Mouse (Mus musculus) forebrain, postnatal 0 days (tissue): ENCODE data around the gene Ift81. TPM values are rescaled to one million over a fixed set of nuclear protein-coding genes. Genes with fewer than 3 reads are reported as not detected.

ENCODE experiments used
- ATAC-seq: fragments of 200-750 bp; cut with Nextera tagmentation; 2 replicates; pipeline ENCODE4 v1.8.0; 2017; ENCODE audit warnings: mild to moderate bottlenecking, moderate library complexity
- DNase-seq: peaks from one replicate; pipeline ENCODE4 v3.0.0-alpha.2; 2015
- H3K27ac ChIP-seq: fragments of 300-500 bp; sonication (generic); 2 replicates; pipeline ENCODE4 v1.5.1; 2014; ENCODE audit warnings: low read depth, mild to moderate bottlenecking, antibody characterized with exemption, low read length, moderate library complexity, mixed read lengths
- H3K27me3 ChIP-seq: fragments of 300-500 bp; sonication (generic); 2 replicates; pipeline ENCODE4 v1.6.1; 2014; ENCODE audit warnings: mild to moderate bottlenecking, low read length, mixed read lengths; ENCODE audit not compliant: insufficient read depth
- H3K36me3 ChIP-seq: fragments of 300-500 bp; sonication (generic); 2 replicates; pipeline ENCODE4 v1.6.1; 2014; ENCODE audit warnings: mild to moderate bottlenecking, moderate library complexity; ENCODE audit not compliant: insufficient read depth
- H3K4me1 ChIP-seq: fragments of 300-500 bp; sonication (generic); 2 replicates; pipeline ENCODE4 v1.6.1; 2014; ENCODE audit warnings: antibody characterized with exemption; ENCODE audit not compliant: insufficient read depth
- H3K4me2 ChIP-seq: fragments of 300-500 bp; sonication (generic); 2 replicates; pipeline ENCODE4 v1.6.1; 2014; ENCODE audit warnings: low read depth, mild to moderate bottlenecking, moderate library complexity
- H3K4me3 ChIP-seq: fragments of 300-500 bp; sonication (generic); 2 replicates; pipeline ENCODE4 v1.5.1; 2014; ENCODE audit warnings: low read depth, low read length, mixed read lengths
- H3K9ac ChIP-seq: fragments of 300-500 bp; sonication (generic); 2 replicates; pipeline ENCODE4 v1.6.1; 2014; ENCODE audit warnings: mild to moderate bottlenecking
- H3K9me3 ChIP-seq: fragments of 300-500 bp; sonication (generic); 2 replicates; pipeline ENCODE4 v1.6.1; 2016; ENCODE audit warnings: low read length
- CTCF ChIP-seq: sonication (generic); IDR thresholded peaks from 2 replicates; pipeline ENCODE4 v1.5.1; 2016; ENCODE audit warnings: antibody characterized with exemption, control low read depth, low read depth
- WGBS: fragments of 180-500 bp; shearing (Covaris S2); extraction: QIAGEN DNeasy Blood & Tissue Kit; methylation state at CpG from one replicate; pipeline ENCODE4 v1.1.7; 2014; 5-methylcytosine and 5-hydroxymethylcytosine counted together
- polyA plus RNA-seq: library from polyadenylated mRNA; unstranded; fragments of >200 nt; fragmentation: Nextera tagmentation; extraction: Ambion mirVana; gene quantifications from 2 replicates; pipeline ENCODE4 v1.2.1, GENCODE M21; 2015
- total RNA-seq: library from RNA; depleted of rRNA; stranded (reverse); fragments of >200 nt; gene quantifications from 2 replicates; pipeline ENCODE4 v1.2.3, GENCODE M21; 2014

Gene Ift81
- total and polyA plus RNA-seq, 2 experiments from 2014 or later = 48.1 to 67.0 TPM

- no peak overlapping the region for H3K27ac ChIP-seq
- H3K4me1 ChIP-seq = no peaks in the 10 kb centered on the region
- H3K9me3 ChIP-seq = no peaks in the 10 kb centered on the region
- H3K4me2 ChIP-seq = no peak overlapping the region
- no peaks in the 10 kb centered on the region for H3K36me3 ChIP-seq
- ATAC-seq (no peak), DNase-seq (no peak)
- H3K4me3 ChIP-seq = no peak overlapping the region
- no peak overlapping the region for H3K9ac ChIP-seq
- 72% methylated on average over 15 of the region's 15 CpGs for WGBS
- no peaks in the 10 kb centered on the region for H3K27me3 ChIP-seq
- no peak for TF ChIP-seq CTCF
Observed at GRCm38 (mm10) chr5:122526878-122527730, 87.2 kb downstream of the Ift81 start.

GRCm38 (mm10) chr5:122526405-122526804 is 87.9 kb downstream of the Ift81 start:
- Histone ChIP-seq H3K9ac (no peak overlapping the region), H3K27ac (no peak overlapping the region), H3K36me3 (no peaks in the 10 kb centered on the region), H3K9me3 (no peaks in the 10 kb centered on the region), H3K4me1 (no peaks in the 10 kb centered on the region), H3K27me3 (no peaks in the 10 kb centered on the region), H3K4me3 (no peak overlapping the region), H3K4me2 (no peak overlapping the region)
- peak; percentile 80 for ATAC-seq
- peak; percentile 62 for DNase-seq
- 67% methylated on average over 9 of the region's 9 CpGs for WGBS
- TF ChIP-seq CTCF = no peak

- Histone ChIP-seq H3K9me3 (no peaks in the 10 kb centered on the region), H3K4me2 (no peak overlapping the region), H3K4me3 (no peak overlapping the region), H3K4me1 (no peaks in the 10 kb centered on the region), H3K36me3 (no peaks in the 10 kb centered on the region), H3K9ac (no peak overlapping the region), H3K27ac (no peak overlapping the region), H3K27me3 (no peaks in the 10 kb centered on the region)
- ATAC-seq (no peak), DNase-seq (no peak)
- 76% methylated on average over 14 of the region's 14 CpGs for WGBS
- TF ChIP-seq CTCF = no peak
Observed at GRCm38 (mm10) chr5:122525238-122525931, 88.9 kb downstream of the Ift81 start.

- Histone ChIP-seq H3K4me1 (no peaks in the 10 kb centered on the region), H3K27ac (no peak overlapping the region), H3K27me3 (no peaks in the 10 kb centered on the region), H3K9ac (no peak overlapping the region), H3K36me3 (no peaks in the 10 kb centered on the region), H3K4me3 (no peak overlapping the region), H3K4me2 (no peak overlapping the region), H3K9me3 (no peaks in the 10 kb centered on the region)
- no peak for TF ChIP-seq CTCF
- 87% methylated on average over 4 of the region's 4 CpGs for WGBS
- DNase-seq (no peak), ATAC-seq (no peak)
Observed at GRCm38 (mm10) chr5:122524854-122525237, 89.5 kb downstream of the Ift81 start.

- no peaks in the 10 kb centered on the region for H3K4me1 ChIP-seq
- TF ChIP-seq CTCF = no peak
- no peak for ATAC-seq
- H3K9me3 ChIP-seq = no peaks in the 10 kb centered on the region
- H3K4me3 ChIP-seq = no peak overlapping the region
- no peaks in the 10 kb centered on the region for H3K36me3 ChIP-seq
- H3K27ac ChIP-seq = no peak overlapping the region
- H3K9ac ChIP-seq = no peak overlapping the region
- DNase-seq = no peak
- H3K27me3 ChIP-seq = no peaks in the 10 kb centered on the region
- no peak overlapping the region for H3K4me2 ChIP-seq
- 49% methylated on average over 3 of the region's 3 CpGs for WGBS
Observed at GRCm38 (mm10) chr5:122524244-122524643, 90.1 kb downstream of the Ift81 start.

GRCm38 (mm10) chr5:122521130-122521473 is 93.2 kb downstream of the Ift81 start:
- Histone ChIP-seq H3K27me3 (no peaks in the 10 kb centered on the region), H3K4me1 (no peaks in the 10 kb centered on the region), H3K9ac (no peak overlapping the region), H3K4me2 (no peak overlapping the region), H3K36me3 (no peaks in the 10 kb centered on the region), H3K9me3 (no peaks in the 10 kb centered on the region), H3K27ac (no peak overlapping the region), H3K4me3 (no peak overlapping the region)
- no peak for TF ChIP-seq CTCF
- ATAC-seq (no peak), DNase-seq (no peak)
- 47% methylated on average over 3 of the region's 3 CpGs for WGBS
